Mouse (Mus musculus) liver, embryonic 11.5 days (tissue): ENCODE results near the gene Exosc1. TPM values are rescaled to one million over a fixed set of nuclear protein-coding genes. Genes with fewer than 3 reads are reported as not detected.

Experiments
- ATAC-seq: fragments of 200-750 bp; cut with Nextera tagmentation; replicated peaks from 2 replicates; pipeline ENCODE4 v1.8.0; 2017; ENCODE audit warnings: moderate number of reproducible peaks, mild to moderate bottlenecking, moderate TSS enrichment, moderate library complexity; ENCODE audit not compliant: low FRiP score
- DNase-seq: peaks from one replicate; pipeline ENCODE4 v3.0.0-alpha.2; 2017; ENCODE audit warnings: low spot score
- H3K27ac ChIP-seq: fragments of 300-500 bp; sonication (generic); 2 replicates; pipeline ENCODE4 v1.5.1; 2014; ENCODE audit warnings: mild to moderate bottlenecking, low read depth, low read length, control low read depth
- H3K27me3 ChIP-seq: fragments of 300-500 bp; sonication (generic); replicated peaks from 2 replicates; pipeline ENCODE4 v1.6.1; 2014; ENCODE audit warnings: low read length, mixed read lengths; ENCODE audit not compliant: control insufficient read depth, insufficient read depth
- H3K36me3 ChIP-seq: fragments of 300-500 bp; sonication (generic); 2 replicates; pipeline ENCODE4 v1.6.1; 2014; ENCODE audit warnings: mild to moderate bottlenecking, low read length, moderate library complexity, mixed read lengths; ENCODE audit not compliant: control insufficient read depth, insufficient read depth
- H3K4me1 ChIP-seq: fragments of 300-500 bp; sonication (generic); replicated peaks from 2 replicates; pipeline ENCODE4 v1.6.1; 2014; ENCODE audit warnings: low read length, mixed read lengths; ENCODE audit not compliant: control insufficient read depth, insufficient read depth
- H3K4me2 ChIP-seq: fragments of 300-500 bp; sonication (generic); 2 replicates; pipeline ENCODE4 v1.6.1; 2014; ENCODE audit warnings: mild to moderate bottlenecking, control low read depth, moderate library complexity
- H3K4me3 ChIP-seq: fragments of 300-500 bp; sonication (generic); 2 replicates; pipeline ENCODE4 v1.5.1; 2014; ENCODE audit warnings: low read depth, low read length, control low read depth
- H3K9ac ChIP-seq: fragments of 300-500 bp; sonication (generic); 2 replicates; pipeline ENCODE4 v1.6.1; 2014; ENCODE audit warnings: low read depth, low read length, control low read depth
- H3K9me3 ChIP-seq: fragments of 300-500 bp; sonication (generic); 2 replicates; pipeline ENCODE4 v1.6.1; 2016; ENCODE audit warnings: low read length, inconsistent platforms, mixed read lengths; ENCODE audit not compliant: control insufficient read depth
- WGBS: fragments of 180-500 bp; shearing (Covaris S2); extraction: QIAGEN DNeasy Blood & Tissue Kit; methylation state at CpG from one replicate; pipeline ENCODE4 v1.1.7; 2014; 5-methylcytosine and 5-hydroxymethylcytosine counted together
- polyA plus RNA-seq: library from polyadenylated mRNA; unstranded; fragments of >200 nt; fragmentation: Nextera tagmentation; extraction: Ambion mirVana; gene quantifications from 2 replicates; pipeline ENCODE4 v1.2.1, GENCODE M21; 2014

Gene Exosc1
- polyA plus RNA-seq, 1 experiment from 2014 or later, result 109 TPM

- no peak; the same call in 1 of the 2 replicates for ATAC-seq
- Histone ChIP-seq H3K27ac (no peak overlapping the region), H3K27me3 (no peaks in the 10 kb centered on the region), H3K4me2 (peak overlapping the region; percentile 81), H3K9me3 (no peaks in the 10 kb centered on the region), H3K4me3 (peak overlapping the region; percentile 75), H3K36me3 (no peaks in the 10 kb centered on the region), H3K9ac (no peak overlapping the region), H3K4me1 (peaks cover 8% of the 10 kb centered on the region; the same call in 1 of the 2 replicates)
- 24% methylated on average over 18 of the region's 18 CpGs for WGBS
- DNase-seq, result no peak
These were observed 36.9 kb downstream of the Exosc1 start for GRCm38 (mm10) chr19:41896319-41896711.

- under 1% methylated on average over 46 of the region's 46 CpGs for WGBS
- 0 out of 2 replicates have a peak within 1 kb of the TSS, but pooled peaks have one; percentile 3 for H3K27ac ChIP-seq
- ATAC-seq, result peak; percentile 85
- H3K4me2 ChIP-seq, result peak within 1 kb of the TSS; percentile 81
- no peaks in the 10 kb centered on the region for H3K9me3 ChIP-seq
- H3K9ac ChIP-seq, result peak within 1 kb of the TSS; percentile 56
- 0 out of 2 replicates have a peak, but pooled peaks cover 4% of the 10 kb centered on the region for H3K36me3 ChIP-seq
- peak within 1 kb of the TSS; percentile 75 for H3K4me3 ChIP-seq
- peaks cover 8% of the 10 kb centered on the region; the same call in 1 of the 2 replicates for H3K4me1 ChIP-seq
- no peaks in the 10 kb centered on the region for H3K27me3 ChIP-seq
- peak; percentile 75 for DNase-seq
These were observed 37.5 kb downstream of the Exosc1 start, which contains the start of gene Rrp12 for GRCm38 (mm10) chr19:41895460-41896318. Rrp12 (minus strand) TSS chr19:41896173.

GRCm38 (mm10) chr19:41894959-41895358 lies 38.3 kb downstream of the Exosc1 start:
- peak overlapping the region; percentile 56 for H3K9ac ChIP-seq
- H3K27me3 ChIP-seq, result no peaks in the 10 kb centered on the region
- no peaks in the 10 kb centered on the region for H3K9me3 ChIP-seq
- 36% methylated on average over 7 of the region's 7 CpGs for WGBS
- ATAC-seq (no peak), DNase-seq (no peak)
- peaks cover 10% of the 10 kb centered on the region for H3K36me3 ChIP-seq
- H3K4me1 ChIP-seq, result peaks cover 8% of the 10 kb centered on the region; the same call in 1 of the 2 replicates
- H3K4me3 ChIP-seq, result peak overlapping the region; percentile 75
- H3K4me2 ChIP-seq, result peak overlapping the region; percentile 81
- H3K27ac ChIP-seq, result 0 out of 2 replicates have a peak overlapping the region, but pooled peaks have one; percentile 3

GRCm38 (mm10) chr19:41888191-41888590 lies 45.0 kb downstream of the Exosc1 start:
- H3K4me2 ChIP-seq, result no peak overlapping the region
- H3K27me3 ChIP-seq, result no peaks in the 10 kb centered on the region
- no peak overlapping the region for H3K9ac ChIP-seq
- H3K27ac ChIP-seq, result no peak overlapping the region
- no peaks in the 10 kb centered on the region for H3K9me3 ChIP-seq
- H3K4me3 ChIP-seq, result no peak overlapping the region
- H3K4me1 ChIP-seq, result no peaks in the 10 kb centered on the region
- no peak for DNase-seq
- H3K36me3 ChIP-seq, result peaks cover 58% of the 10 kb centered on the region
- no peak; the same call in 1 of the 2 replicates for ATAC-seq

- H3K9ac ChIP-seq, result no peak overlapping the region
- ATAC-seq, result no peak
These were observed 49.3 kb downstream of the Exosc1 start for GRCm38 (mm10) chr19:41883882-41884281.

GRCm38 (mm10) chr19:41881842-41882241 lies 51.4 kb downstream of the Exosc1 start:
- H3K9ac ChIP-seq, result no peak overlapping the region
- H3K4me2 ChIP-seq, result no peak overlapping the region
- ATAC-seq (no peak), DNase-seq (no peak)
- H3K27ac ChIP-seq, result no peak overlapping the region
- H3K4me3 ChIP-seq, result no peak overlapping the region
- WGBS, result 89% methylated on average over 4 of the region's 4 CpGs
- H3K27me3 ChIP-seq, result no peaks in the 10 kb centered on the region
- no peaks in the 10 kb centered on the region for H3K4me1 ChIP-seq
- peaks cover 55% of the 10 kb centered on the region for H3K36me3 ChIP-seq
- H3K9me3 ChIP-seq, result no peaks in the 10 kb centered on the region

More at GRCm38 (mm10) chr19:41883882-41884281, 49.3 kb downstream of the Exosc1 start:
- Histone ChIP-seq H3K27ac (no peak overlapping the region), H3K9me3 (no peaks in the 10 kb centered on the region), H3K4me3 (no peak overlapping the region), H3K4me1 (no peaks in the 10 kb centered on the region), H3K27me3 (no peaks in the 10 kb centered on the region), H3K36me3 (peaks cover 61% of the 10 kb centered on the region), H3K4me2 (no peak overlapping the region)
- 89% methylated on average over 9 of the region's 9 CpGs for WGBS
- DNase-seq, result no peak

GRCm38 (mm10) chr19:41874356-41874755 lies 58.9 kb downstream of the Exosc1 start:
- no peak overlapping the region for H3K4me3 ChIP-seq
- 92% methylated on average over 14 of the region's 14 CpGs for WGBS
- peaks cover 50% of the 10 kb centered on the region for H3K36me3 ChIP-seq
- no peaks in the 10 kb centered on the region for H3K4me1 ChIP-seq
- no peaks in the 10 kb centered on the region for H3K9me3 ChIP-seq
- no peak overlapping the region for H3K27ac ChIP-seq
- no peak overlapping the region for H3K4me2 ChIP-seq
- ATAC-seq (no peak), DNase-seq (no peak)
- H3K27me3 ChIP-seq, result no peaks in the 10 kb centered on the region
- H3K9ac ChIP-seq, result no peak overlapping the region
